Mouse (Mus musculus) ES-E14 (cell line): ENCODE data around the gene Mdm2. TPM values are rescaled to one million over a fixed set of nuclear protein-coding genes. Genes with fewer than 3 reads are reported as not detected.

Source experiments
- DNase-seq: peaks from one replicate; pipeline ENCODE4 v3.0.0-alpha.2; 2013; ENCODE audit warnings: low read depth, low spot score
- H3K27ac ChIP-seq: 2 replicates; pipeline ENCODE4 v1.5.1; 2012; ENCODE audit warnings: low read depth, mild to moderate bottlenecking, low read length, moderate library complexity, mixed read lengths; ENCODE audit not compliant: poor library complexity, insufficient read depth, severe bottlenecking
- H3K36me3 ChIP-seq: 2 replicates; pipeline ENCODE4 v1.6.1; 2012; ENCODE audit warnings: mild to moderate bottlenecking, low read length, moderate library complexity, mixed read lengths; ENCODE audit not compliant: control insufficient read depth, poor library complexity, insufficient read depth, severe bottlenecking
- H3K4me1 ChIP-seq, 2 experiments: fragments of 150-350 bp in 1 of 2; sonication (generic) in 1 of 2; 2 replicates each; pipeline ENCODE4 v1.6.1; 2012; ENCODE audit warnings: low read length in 2 of 2, mild to moderate bottlenecking in 1 of 2, mixed read lengths in 1 of 2; ENCODE audit not compliant: control insufficient read depth in 2 of 2, insufficient read depth in 2 of 2, poor library complexity in 1 of 2
- H3K4me3 ChIP-seq, 2 experiments: fragments of 150-350 bp in 1 of 2; sonication (generic) in 1 of 2; 2 replicates each; pipeline ENCODE4 v1.5.1; 2012; ENCODE audit warnings: low read length in 2 of 2, low read depth in 1 of 2, mild to moderate bottlenecking in 1 of 2, mixed read lengths in 1 of 2; ENCODE audit not compliant: insufficient read depth in 1 of 2, poor library complexity in 1 of 2, severe bottlenecking in 1 of 2
- H3K9ac ChIP-seq: 2 replicates; pipeline ENCODE4 v1.6.1; 2012; ENCODE audit warnings: low read depth, mild to moderate bottlenecking, low read length, mixed read lengths; ENCODE audit not compliant: poor library complexity, insufficient read depth, severe bottlenecking
- H3K9me3 ChIP-seq: fragments of 150-350 bp; sonication (generic); 2 replicates; pipeline ENCODE4 v1.6.1; 2012; ENCODE audit warnings: low read depth, mild to moderate bottlenecking, low read length; ENCODE audit not compliant: control insufficient read depth, insufficient read depth
- CHD2 ChIP-seq: IDR thresholded peaks from 2 replicates; pipeline ENCODE4 v1.6.1; 2014; ENCODE audit warnings: mild to moderate bottlenecking, low read depth, low read length, inconsistent platforms
- HCFC1 ChIP-seq: IDR thresholded peaks from 2 replicates; pipeline ENCODE4 v1.6.1; 2012; ENCODE audit warnings: low read length, inconsistent platforms, borderline replicate concordance; ENCODE audit not compliant: insufficient read depth
- MAFK ChIP-seq: IDR thresholded peaks from 2 replicates; pipeline ENCODE4 v1.6.1; 2014; ENCODE audit warnings: mild to moderate bottlenecking, low read depth, low read length, inconsistent platforms; ENCODE audit not compliant: insufficient read depth
- ZC3H11A ChIP-seq: IDR thresholded peaks from 2 replicates; pipeline ENCODE4 v1.6.1; 2012; ENCODE audit warnings: low read depth, mild to moderate bottlenecking, inconsistent platforms, low read length, borderline replicate concordance
- ZNF384 ChIP-seq: IDR thresholded peaks from 2 replicates; pipeline ENCODE4 v1.6.1; 2012; ENCODE audit warnings: low read depth, low read length, inconsistent platforms
- in situ Hi-C, 2 experiments: fragments of 600-800 bp; cut with MboI; formaldehyde crosslinking; loops; one replicate each; pipeline ENCODE4 v1.15.1; 2025; ENCODE audit warnings: low sequenced_read_pairs in 2 of 2, inconsistent platforms in 1 of 2; ENCODE audit not compliant: unreplicated experiment in 2 of 2
- total RNA-seq: library from RNA; depleted of rRNA; stranded (reverse); fragments of 300-350 nt; gene quantifications from 2 replicates; pipeline ENCODE4 v1.2.3, GENCODE M21; 2012

The Mdm2 gene
- total RNA-seq, 1 experiment = 178 TPM

- in situ Hi-C loops = no loop called here
- DNase-seq = no peak
- no peaks in the 10 kb centered on the region for H3K9me3 ChIP-seq
- no peak overlapping the region for H3K4me3 ChIP-seq
- no peaks in the 10 kb centered on the region for H3K4me1 ChIP-seq
- peaks cover 37% of the 10 kb centered on the region for H3K36me3 ChIP-seq
- TF ChIP-seq ZC3H11A (no peak), ZNF384 (no peak), CHD2 (no peak), HCFC1 (no peak), MAFK (no peak)
- H3K9ac ChIP-seq = no peak overlapping the region
- no peak overlapping the region for H3K27ac ChIP-seq
These were observed 7.1 kb downstream of the Mdm2 start for GRCm38 (mm10) chr10:117703506-117703905.

GRCm38 (mm10) chr10:117702024-117702833, 8.3 kb downstream of the Mdm2 start:
- H3K36me3 ChIP-seq = peaks cover 44% of the 10 kb centered on the region
- in situ Hi-C loops = no loop called here

GRCm38 (mm10) chr10:117701034-117701829, 9.3 kb downstream of the Mdm2 start:
- Histone ChIP-seq H3K4me3 (no peak overlapping the region), H3K4me1 (peaks cover 0 to 2% of the 10 kb centered on the region in 2 experiments; a peak in 1 of 4 replicates), H3K9me3 (no peaks in the 10 kb centered on the region), H3K9ac (no peak overlapping the region), H3K36me3 (peaks cover 43% of the 10 kb centered on the region), H3K27ac (no peak overlapping the region)
- DNase-seq = no peak
- in situ Hi-C loops = no loop called here
- TF ChIP-seq CHD2 (no peak), MAFK (no peak), ZC3H11A (no peak), ZNF384 (no peak)

More at GRCm38 (mm10) chr10:117702024-117702833, 8.3 kb downstream of the Mdm2 start:
- Histone ChIP-seq H3K4me1 (peaks cover 0 to 2% of the 10 kb centered on the region in 2 experiments; a peak in 1 of 4 replicates), H3K4me3 (no peak overlapping the region), H3K27ac (no peak overlapping the region), H3K9me3 (no peaks in the 10 kb centered on the region), H3K9ac (no peak overlapping the region)
- no peak for TF ChIP-seq HCFC1
- no peak for TF ChIP-seq ZNF384
- no peak for TF ChIP-seq ZC3H11A
- TF ChIP-seq CHD2 = no peak
- TF ChIP-seq MAFK = no peak
- no peak for DNase-seq

GRCm38 (mm10) chr10:117700450-117700849, 10.1 kb downstream of the Mdm2 start:
- no peaks in the 10 kb centered on the region for H3K9me3 ChIP-seq

More at GRCm38 (mm10) chr10:117700450-117700849, 10.1 kb downstream of the Mdm2 start:
- DNase-seq = no peak
- Histone ChIP-seq H3K36me3 (peaks cover 44% of the 10 kb centered on the region), H3K9ac (no peak overlapping the region), H3K4me3 (no peak overlapping the region), H3K27ac (no peak overlapping the region), H3K4me1 (peaks cover 0 to 2% of the 10 kb centered on the region in 2 experiments; a peak in 1 of 4 replicates)
- no peak for TF ChIP-seq ZNF384
- no peak for TF ChIP-seq CHD2
- TF ChIP-seq MAFK = no peak
- TF ChIP-seq HCFC1 = no peak
- no peak for TF ChIP-seq ZC3H11A
- in situ Hi-C loops = no loop called here
